Mouse (Mus musculus) erythroblast, embryonic 14.5 days (primary cell): ENCODE measurements at regions not wholly inside any gene's neighbourhood (a gene's known extent, or its start where the extent isn't known, plus 50 kb on each side); places are given as distances from the start of the nearest gene placed in this dataset.
"Not testable (repeated sequence)": the region's sequence is repeated elsewhere in the genome, so short reads cannot be mapped to it uniquely, and the experiment has no call there.

ENCODE experiments used
- H3K27me3 ChIP-seq: 2 replicates; pipeline ENCODE4 v1.6.1; 2012; ENCODE audit warnings: inconsistent platforms; ENCODE audit not compliant: control insufficient read depth
- H3K36me3 ChIP-seq: 2 replicates; pipeline ENCODE4 v1.6.1; 2012; ENCODE audit warnings: mild to moderate bottlenecking, inconsistent platforms; ENCODE audit not compliant: control insufficient read depth
- H3K4me1 ChIP-seq: 2 replicates; pipeline ENCODE4 v1.6.1; 2012; ENCODE audit warnings: inconsistent platforms; ENCODE audit not compliant: control insufficient read depth
- H3K4me3 ChIP-seq: replicated peaks from 2 replicates; pipeline ENCODE3; 2012; ENCODE audit warnings: moderate library complexity, mild to moderate bottlenecking, inconsistent platforms
- H3K9me3 ChIP-seq: 2 replicates; pipeline ENCODE4 v1.6.1; 2012; ENCODE audit warnings: low read length, inconsistent platforms, mixed read lengths; ENCODE audit not compliant: control insufficient read depth
- GATA1 ChIP-seq: IDR thresholded peaks from 2 replicates; pipeline ENCODE4 v1.6.1; 2012; ENCODE audit warnings: low read length, inconsistent platforms, mixed read lengths
- TAL1 ChIP-seq: IDR thresholded peaks from 3 replicates; pipeline ENCODE4 v1.6.1; 2012; ENCODE audit warnings: low read length, inconsistent platforms, mixed read lengths

DNA sequence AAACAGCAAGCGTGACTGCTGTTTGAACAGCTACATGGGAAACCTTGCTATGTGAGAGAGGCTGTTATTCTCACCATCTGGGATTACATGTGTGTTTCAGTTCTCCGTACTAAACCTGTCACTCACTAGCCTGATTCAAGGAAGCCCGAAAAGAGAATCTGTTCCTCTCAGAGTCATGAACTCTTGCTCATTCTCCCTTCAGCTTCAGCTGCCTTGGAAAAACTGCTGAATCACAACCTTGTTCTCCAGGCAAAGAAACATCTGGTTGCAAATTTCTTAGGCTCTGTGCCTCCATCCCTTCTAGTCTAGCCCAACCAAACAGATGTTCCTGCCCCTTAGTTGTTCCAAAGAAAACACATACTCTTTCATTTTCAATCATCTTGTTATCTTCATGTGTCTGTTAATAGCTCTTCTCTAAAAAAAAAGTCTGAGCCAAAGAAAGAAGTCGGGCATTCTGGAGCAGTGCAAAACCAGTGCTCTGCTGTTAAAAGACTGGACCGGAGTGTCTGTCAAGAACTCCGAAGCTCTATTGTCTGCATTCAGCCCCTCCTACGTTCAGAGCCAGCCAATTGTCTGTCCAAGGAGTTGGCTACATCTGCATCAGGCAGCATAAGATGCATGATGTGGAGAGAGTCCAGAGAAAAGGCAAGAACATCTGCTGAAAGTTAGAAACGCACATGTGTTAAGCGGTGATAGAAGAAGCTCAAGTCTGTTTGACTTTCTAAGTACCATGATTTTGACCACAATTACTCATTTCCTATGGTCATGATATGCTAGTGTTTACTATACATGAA, 313.8 kb upstream of the Pkdcc start:
- no peaks in the 10 kb centered on the region for H3K4me1 ChIP-seq
- TF ChIP-seq GATA1 (no peak), TAL1 (no peak)

GRCm38 (mm10) chr17:82904961-82905360, 310.1 kb upstream of the Pkdcc start:
- Histone ChIP-seq H3K4me1 (no peaks in the 10 kb centered on the region), H3K9me3 (peaks cover 3% of the 10 kb centered on the region; the same call in 1 of the 2 replicates), H3K4me3 (no peak overlapping the region), H3K36me3 (no peaks in the 10 kb centered on the region), H3K27me3 (no peaks in the 10 kb centered on the region)
- no peak for TF ChIP-seq GATA1
- TF ChIP-seq TAL1, result no peak

More for the DNA sequence above, 313.8 kb upstream of the Pkdcc start:
- Histone ChIP-seq H3K4me3 (no peak overlapping the region), H3K9me3 (peaks cover 3% of the 10 kb centered on the region; the same call in 1 of the 2 replicates), H3K36me3 (no peaks in the 10 kb centered on the region), H3K27me3 (no peaks in the 10 kb centered on the region)

DNA sequence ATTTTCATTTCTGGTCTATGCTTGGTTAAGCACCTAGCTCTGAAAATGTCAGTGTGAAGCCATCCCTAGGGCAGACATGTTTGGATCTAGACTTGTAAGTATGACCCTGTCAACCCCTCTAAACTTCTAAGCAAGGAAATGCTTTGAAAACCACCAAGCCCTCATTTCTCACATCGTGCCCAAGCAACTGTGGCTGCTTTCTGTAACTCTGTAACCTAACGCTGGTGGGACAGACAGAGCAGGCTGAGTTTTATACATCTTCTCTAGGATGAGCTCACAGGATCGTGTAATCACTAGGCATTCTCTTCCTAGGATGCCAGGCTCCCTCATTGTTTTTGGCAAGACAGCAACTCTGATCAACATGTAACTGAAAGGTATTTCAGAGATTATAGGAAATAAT, 309.6 kb upstream of the Pkdcc start:
- no peaks in the 10 kb centered on the region for H3K36me3 ChIP-seq
- H3K27me3 ChIP-seq, result no peaks in the 10 kb centered on the region
- H3K4me1 ChIP-seq, result no peaks in the 10 kb centered on the region
- peaks cover 3% of the 10 kb centered on the region; the same call in 1 of the 2 replicates for H3K9me3 ChIP-seq
- no peak overlapping the region for H3K4me3 ChIP-seq
- no peak for TF ChIP-seq TAL1
- no peak for TF ChIP-seq GATA1

DNA sequence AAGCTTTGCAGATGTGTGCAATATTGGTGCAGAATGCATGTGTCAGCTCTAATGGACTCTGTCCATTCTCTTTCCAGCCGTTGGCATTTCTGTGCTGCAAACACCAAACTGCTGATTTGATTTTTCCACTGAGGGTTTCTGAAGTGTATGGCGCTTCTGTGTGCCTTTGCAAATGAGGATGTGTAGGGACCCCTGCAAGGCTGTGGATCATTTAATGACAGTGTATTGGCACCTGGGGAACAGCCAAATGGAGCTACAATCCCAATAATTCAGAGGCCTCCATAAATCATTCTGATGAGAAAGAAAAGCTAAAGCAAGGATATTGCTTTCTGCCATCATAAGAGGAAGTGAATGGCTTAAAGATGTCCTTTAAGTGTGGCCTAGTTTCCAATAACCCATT, 305.9 kb upstream of the Pkdcc start:
- Histone ChIP-seq H3K4me1 (no peaks in the 10 kb centered on the region), H3K4me3 (no peak overlapping the region), H3K36me3 (no peaks in the 10 kb centered on the region), H3K27me3 (no peaks in the 10 kb centered on the region), H3K9me3 (no peaks in the 10 kb centered on the region)
- TF ChIP-seq TAL1, result no peak
- TF ChIP-seq GATA1, result no peak

DNA sequence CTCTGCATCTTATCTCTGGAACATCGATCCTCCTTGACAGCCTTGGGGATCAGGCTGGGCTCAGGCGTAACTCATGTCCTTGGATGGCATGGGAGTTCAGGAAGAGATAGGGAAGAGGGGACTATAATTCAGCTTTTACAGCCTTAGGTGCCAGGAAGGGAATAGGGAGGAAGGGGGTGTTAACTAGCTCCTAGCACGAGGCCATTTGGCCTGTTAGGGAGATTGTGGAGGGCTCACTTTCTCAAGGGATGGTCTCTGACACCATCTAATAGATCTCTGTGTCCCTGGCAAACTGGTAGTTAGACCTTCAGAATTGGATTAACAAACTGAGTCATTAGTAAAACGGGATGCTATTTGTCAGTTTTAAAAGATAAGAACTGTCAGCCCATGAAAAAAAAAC, 292.1 kb upstream of the Pkdcc start:
- H3K36me3 ChIP-seq, H3K4me1 ChIP-seq, H3K4me3 ChIP-seq, H3K27me3 ChIP-seq, H3K9me3 ChIP-seq: not testable (repeated sequence)

- Histone ChIP-seq H3K4me1 (no peaks in the 10 kb centered on the region), H3K9me3 (peaks cover 3% of the 10 kb centered on the region; the same call in 1 of the 2 replicates), H3K4me3 (no peak overlapping the region), H3K36me3 (no peaks in the 10 kb centered on the region), H3K27me3 (no peaks in the 10 kb centered on the region)
- TF ChIP-seq GATA1, result no peak
- TF ChIP-seq TAL1, result no peak
Measured at GRCm38 (mm10) chr17:82925751-82926150, 289.3 kb upstream of the Pkdcc start.

GRCm38 (mm10) chr17:82927681-82928080, 287.4 kb upstream of the Pkdcc start:
- Histone ChIP-seq H3K4me1 (no peaks in the 10 kb centered on the region), H3K9me3 (no peaks in the 10 kb centered on the region; the same call in 1 of the 2 replicates), H3K36me3 (no peaks in the 10 kb centered on the region), H3K4me3 (no peak overlapping the region), H3K27me3 (no peaks in the 10 kb centered on the region)
- TF ChIP-seq GATA1 (no peak), TAL1 (no peak)

GRCm38 (mm10) chr17:82929511-82929910, 285.6 kb upstream of the Pkdcc start:
- Histone ChIP-seq H3K27me3 (no peaks in the 10 kb centered on the region), H3K36me3 (no peaks in the 10 kb centered on the region), H3K4me1 (no peaks in the 10 kb centered on the region), H3K4me3 (no peak overlapping the region), H3K9me3 (no peaks in the 10 kb centered on the region; the same call in 1 of the 2 replicates)
- no peak for TF ChIP-seq TAL1
- no peak for TF ChIP-seq GATA1

DNA sequence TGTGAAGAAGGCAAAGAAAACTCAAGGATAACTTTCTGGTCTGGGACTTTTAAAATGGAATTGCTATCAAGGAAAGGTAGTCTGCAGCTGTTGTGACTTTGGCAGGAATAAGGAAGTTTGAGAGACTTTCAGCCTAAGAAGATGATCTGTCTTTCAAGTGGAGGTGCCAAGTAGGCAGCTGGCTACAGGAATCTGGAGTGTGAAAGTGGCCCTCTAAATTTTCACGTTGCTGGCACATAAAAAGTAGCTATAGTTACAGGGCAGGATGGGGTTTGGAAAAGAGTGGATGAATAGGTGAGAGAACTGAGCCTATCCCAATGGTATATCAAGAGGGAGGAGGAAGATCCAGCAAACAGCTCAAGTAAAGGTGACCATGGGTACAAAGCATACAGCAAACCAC, 284.4 kb upstream of the Pkdcc start:
- Histone ChIP-seq H3K4me3 (no peak overlapping the region), H3K36me3 (no peaks in the 10 kb centered on the region), H3K27me3 (no peaks in the 10 kb centered on the region), H3K4me1 (no peaks in the 10 kb centered on the region), H3K9me3 (no peaks in the 10 kb centered on the region; the same call in 1 of the 2 replicates)
- TF ChIP-seq GATA1, result no peak
- TF ChIP-seq TAL1, result no peak

GRCm38 (mm10) chr17:82931476-82931875, 283.6 kb upstream of the Pkdcc start:
- no peaks in the 10 kb centered on the region for H3K27me3 ChIP-seq
- no peaks in the 10 kb centered on the region for H3K4me1 ChIP-seq
- H3K36me3 ChIP-seq, result no peaks in the 10 kb centered on the region
- H3K9me3 ChIP-seq, result no peaks in the 10 kb centered on the region; the same call in 1 of the 2 replicates
- no peak overlapping the region for H3K4me3 ChIP-seq
- no peak for TF ChIP-seq TAL1
- TF ChIP-seq GATA1, result no peak
